Mouse (Mus musculus): ENCODE measurements around the gene Gucy1b1.
A peak's percentile ranks its signal among the peaks of the same experiment; 100 is the strongest.

Gene Gucy1b1

DNA sequence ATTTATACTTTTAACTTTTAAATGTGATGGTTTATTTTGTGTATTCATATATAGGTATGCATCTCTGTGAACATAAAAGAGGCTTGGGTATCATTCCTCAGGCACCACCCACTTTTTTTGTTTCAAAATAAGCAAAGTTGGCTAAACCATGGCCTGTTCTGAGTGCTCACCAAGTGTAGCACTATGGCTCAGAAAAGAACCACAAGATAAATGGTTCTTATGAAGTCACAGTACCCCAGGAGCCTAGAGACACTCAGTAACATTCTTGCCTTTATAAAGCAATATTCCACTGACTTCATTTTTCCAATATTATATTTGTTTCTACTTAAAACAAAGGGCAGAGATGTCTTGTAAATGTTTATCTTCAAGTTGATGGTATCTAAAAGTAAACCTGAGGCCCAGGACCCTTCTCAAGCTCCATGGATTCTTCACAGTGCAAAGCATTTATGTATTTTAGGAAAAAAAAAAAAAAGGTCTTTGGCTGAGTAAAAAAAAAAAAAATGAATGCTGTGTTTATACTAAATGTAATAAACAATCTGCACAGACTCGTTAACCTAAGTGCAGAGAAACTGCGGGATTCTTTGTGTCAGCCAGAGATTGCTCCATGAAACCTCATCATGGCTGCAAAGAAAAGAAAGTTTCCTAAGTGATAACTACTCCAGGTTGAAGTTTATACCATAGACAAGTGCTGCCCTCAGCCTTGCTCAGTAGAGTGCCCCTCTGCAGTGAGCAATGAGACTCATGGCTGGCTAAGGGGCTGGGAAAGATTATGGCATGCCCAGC is 38.0 kb downstream of the Gucy1b1 start:
- DNase-seq (ENCODE audit: extremely low read depth, low read depth, low spot score), result no peak

- peak; percentile 51 for DNase-seq (ENCODE audit: extremely low read depth, low read depth, low spot score)
Observed at GRCm38 (mm10) chr3:82030008-82030748, 44.3 kb downstream of the Gucy1b1 start.

- no peak for DNase-seq (ENCODE audit: extremely low read depth, low read depth, low spot score)
Observed at GRCm38 (mm10) chr3:82029229-82029628, 45.3 kb downstream of the Gucy1b1 start.

DNA sequence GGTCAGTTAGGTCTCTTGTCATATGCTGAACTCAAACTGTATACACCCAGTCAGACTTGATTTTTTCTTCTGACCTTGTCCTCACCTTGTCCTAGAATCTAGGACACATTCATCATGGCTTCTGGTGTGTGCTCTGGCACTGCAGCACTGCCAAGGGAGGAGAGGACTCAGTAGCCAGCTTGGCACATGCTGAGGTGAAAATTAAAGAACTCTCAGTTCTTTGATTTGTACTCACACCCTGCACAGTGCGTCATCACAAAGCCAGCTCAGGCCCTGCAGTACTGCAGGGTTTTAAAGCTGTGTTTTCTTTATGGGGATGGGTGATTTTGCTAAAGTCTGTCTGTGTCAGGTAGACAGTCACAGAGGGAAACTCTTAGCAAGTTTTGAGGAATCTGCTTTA is 47.2 kb downstream of the Gucy1b1 start:
- DNase-seq (ENCODE audit: extremely low read depth, low read depth, low spot score), result no peak

- DNase-seq (ENCODE audit: extremely low read depth, low read depth, low spot score), result no peak
Observed at GRCm38 (mm10) chr3:82023065-82023464, 51.4 kb downstream of the Gucy1b1 start.

- no peak for DNase-seq (ENCODE audit: extremely low read depth, low read depth, low spot score)
Observed at GRCm38 (mm10) chr3:82022421-82022920, 52.0 kb downstream of the Gucy1b1 start.

DNA sequence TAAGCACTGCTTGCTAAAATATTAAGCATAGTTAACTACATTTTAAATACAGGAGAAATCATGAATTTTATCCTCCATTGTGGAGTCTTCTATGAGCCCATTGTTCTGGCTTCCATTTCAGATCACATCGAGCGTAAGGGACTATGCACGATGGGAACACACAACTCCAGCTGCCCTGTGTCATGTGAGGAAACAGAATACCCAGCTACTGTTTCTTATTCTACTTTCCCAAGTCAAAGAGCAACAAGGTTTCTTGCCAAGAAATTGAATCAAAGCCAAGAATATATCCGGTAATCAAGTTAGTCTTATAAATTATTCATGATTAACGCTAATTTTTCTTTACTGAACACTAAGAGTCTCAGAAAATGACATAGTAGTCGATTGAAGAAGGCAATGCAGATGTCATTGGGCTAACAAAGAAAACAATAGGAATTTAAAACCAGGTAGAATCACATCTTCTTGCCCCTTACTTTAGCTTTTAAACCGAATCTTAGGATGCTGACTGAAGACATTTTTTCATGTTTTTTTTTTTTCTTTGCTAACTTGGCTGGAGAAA is 60.3 kb downstream of the Gucy1b1 start:
- DNase-seq (ENCODE audit: extremely low read depth, low read depth, low spot score), result no peak

DNA sequence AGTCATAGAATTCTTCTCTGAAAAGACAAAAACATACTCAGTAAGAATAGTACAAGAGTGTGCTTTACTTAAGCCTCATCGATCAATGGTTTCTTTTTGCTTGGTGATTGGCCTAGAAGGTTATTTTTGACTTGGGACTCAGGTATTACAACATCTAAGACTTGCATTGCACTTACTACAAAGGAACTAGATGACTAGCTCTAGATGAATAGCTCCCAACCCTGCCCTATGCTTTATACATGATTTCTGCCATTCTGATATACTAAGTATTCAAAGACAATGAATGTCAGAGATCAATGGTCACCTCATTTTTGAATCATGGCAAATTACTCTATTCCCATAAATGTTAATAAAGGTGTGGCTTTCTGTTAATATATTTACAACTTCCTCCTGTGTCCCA is 67.5 kb downstream of the Gucy1b1 start:
- DNase-seq (ENCODE audit: extremely low read depth, low read depth, low spot score), result no peak

DNA sequence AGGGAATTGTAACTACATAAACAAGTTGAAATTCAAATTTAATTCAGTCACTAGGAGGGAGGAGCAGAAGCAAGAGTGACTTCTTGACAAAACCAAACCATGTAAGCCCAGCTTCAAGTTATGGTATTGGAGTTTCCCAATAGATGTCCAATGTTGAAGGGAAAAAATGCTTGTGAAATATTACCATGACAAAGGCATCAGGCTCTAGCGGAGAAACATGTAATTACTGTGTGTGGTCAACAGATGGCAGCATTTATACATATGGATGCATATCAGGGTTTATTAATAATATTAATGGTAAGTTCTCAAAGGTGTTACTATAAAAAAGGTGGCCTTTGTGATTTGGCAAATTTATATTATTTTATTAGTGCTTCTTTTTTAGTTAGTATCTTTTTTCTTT is 78.5 kb downstream of the Gucy1b1 start:
- no peak for DNase-seq (ENCODE audit: extremely low read depth, low read depth, low spot score)

DNA sequence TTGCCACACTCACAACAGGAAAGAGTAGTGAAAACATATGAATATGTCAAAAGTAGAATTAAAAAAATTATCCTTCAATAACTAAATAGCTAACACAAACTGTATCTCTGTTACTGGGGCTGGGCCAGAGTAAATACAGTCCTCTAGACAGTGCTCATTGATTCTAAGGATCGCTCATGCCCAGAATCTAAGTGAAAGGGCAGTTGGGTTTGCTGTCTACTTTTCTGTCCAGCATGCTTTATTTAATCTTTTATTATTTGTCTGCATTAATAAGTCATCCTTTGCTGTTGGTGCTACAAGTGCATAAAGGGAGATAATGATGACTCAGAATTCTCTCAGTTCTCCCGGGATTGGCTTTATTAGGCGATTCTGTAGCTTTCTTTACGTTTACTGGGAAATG is 79.1 kb downstream of the Gucy1b1 start:
- no peak for DNase-seq (ENCODE audit: extremely low read depth, low read depth, low spot score)

- no peak for DNase-seq (ENCODE audit: extremely low read depth, low read depth, low spot score)
Observed at GRCm38 (mm10) chr3:81990531-81990930, 84.0 kb downstream of the Gucy1b1 start.

GRCm38 (mm10) chr3:81989692-81990141 is 84.8 kb downstream of the Gucy1b1 start:
- DNase-seq (ENCODE audit: extremely low read depth, low read depth, low spot score), result peak; percentile 88

- no peak for DNase-seq (ENCODE audit: extremely low read depth, low read depth, low spot score)
Observed at GRCm38 (mm10) chr3:81987628-81988027, 86.9 kb downstream of the Gucy1b1 start.

DNA sequence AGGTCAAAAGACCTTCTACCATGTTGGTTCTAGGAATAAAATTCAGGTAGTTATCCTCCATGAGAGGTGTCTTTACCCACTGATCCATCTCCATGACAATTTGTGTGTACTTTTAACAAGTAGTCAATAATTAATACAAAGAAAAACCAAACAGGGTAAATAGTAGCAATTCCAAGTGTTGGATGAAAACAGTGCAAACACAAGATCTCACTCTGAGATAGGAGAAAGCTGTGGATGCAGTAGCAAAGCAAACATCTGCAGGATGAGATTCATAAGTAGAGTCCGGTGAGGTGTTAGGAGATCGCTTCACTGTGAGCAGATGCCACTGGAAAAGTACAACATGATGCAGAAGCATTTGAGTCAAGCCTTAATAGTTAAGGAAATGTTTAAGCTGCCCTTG is 88.4 kb downstream of the Gucy1b1 start:
- DNase-seq (ENCODE audit: extremely low read depth, low read depth, low spot score), result no peak

GRCm38 (mm10) chr3:81985100-81985499 is 89.4 kb downstream of the Gucy1b1 start:
- no peak for DNase-seq (ENCODE audit: extremely low read depth, low read depth, low spot score)

DNA sequence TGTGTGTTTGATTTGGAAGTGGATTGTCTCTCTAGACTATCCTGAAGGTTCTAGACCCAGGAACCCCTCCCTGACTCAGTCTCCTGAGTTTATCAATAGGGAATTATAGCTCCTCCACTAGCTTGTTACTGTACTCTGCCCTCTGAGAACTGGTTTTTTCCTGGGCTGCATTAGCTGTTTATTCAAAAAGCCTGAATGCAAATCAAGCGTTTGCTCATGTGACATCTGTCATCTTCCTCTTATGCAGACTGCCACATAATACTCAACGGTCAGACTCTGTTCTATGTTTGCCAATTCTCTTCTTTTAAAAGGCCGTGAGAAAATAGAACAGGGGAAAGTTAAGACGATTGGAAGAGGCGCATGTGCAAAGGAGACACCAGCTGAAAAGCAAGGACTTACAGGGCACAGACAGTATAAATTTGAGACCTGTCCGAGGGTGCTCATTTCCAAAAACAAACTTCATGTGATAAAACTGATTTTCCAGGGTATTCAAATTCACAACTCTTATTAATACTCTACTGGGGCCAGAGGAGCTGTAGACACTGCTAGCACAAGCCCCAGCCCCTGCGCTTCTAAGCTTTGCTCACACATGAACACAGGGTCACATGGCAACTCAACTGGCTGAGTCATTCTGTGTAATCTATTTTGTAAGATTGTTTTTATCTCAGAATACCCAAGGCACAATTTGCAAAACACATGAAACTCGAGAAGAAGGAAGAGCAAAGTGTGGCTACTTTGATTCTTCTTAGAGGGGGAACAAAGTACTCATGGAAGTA is 91.2 kb downstream of the Gucy1b1 start:
- DNase-seq (ENCODE audit: extremely low read depth, low read depth, low spot score), result no peak
